Mouse (Mus musculus): ENCODE data around the gene Gm7030. TPM values are rescaled to one million over a fixed set of nuclear protein-coding genes. Genes with fewer than 3 reads are reported as not detected.
"Not testable (repeated sequence)": the region's sequence is repeated elsewhere in the genome, so short reads cannot be mapped to it uniquely, and the experiment has no call there.

The Gm7030 gene
- polyA plus RNA-seq (2014; fragmentation: Nextera tagmentation; extraction: Ambion mirVana): not detected in 2 replicates

DNA sequence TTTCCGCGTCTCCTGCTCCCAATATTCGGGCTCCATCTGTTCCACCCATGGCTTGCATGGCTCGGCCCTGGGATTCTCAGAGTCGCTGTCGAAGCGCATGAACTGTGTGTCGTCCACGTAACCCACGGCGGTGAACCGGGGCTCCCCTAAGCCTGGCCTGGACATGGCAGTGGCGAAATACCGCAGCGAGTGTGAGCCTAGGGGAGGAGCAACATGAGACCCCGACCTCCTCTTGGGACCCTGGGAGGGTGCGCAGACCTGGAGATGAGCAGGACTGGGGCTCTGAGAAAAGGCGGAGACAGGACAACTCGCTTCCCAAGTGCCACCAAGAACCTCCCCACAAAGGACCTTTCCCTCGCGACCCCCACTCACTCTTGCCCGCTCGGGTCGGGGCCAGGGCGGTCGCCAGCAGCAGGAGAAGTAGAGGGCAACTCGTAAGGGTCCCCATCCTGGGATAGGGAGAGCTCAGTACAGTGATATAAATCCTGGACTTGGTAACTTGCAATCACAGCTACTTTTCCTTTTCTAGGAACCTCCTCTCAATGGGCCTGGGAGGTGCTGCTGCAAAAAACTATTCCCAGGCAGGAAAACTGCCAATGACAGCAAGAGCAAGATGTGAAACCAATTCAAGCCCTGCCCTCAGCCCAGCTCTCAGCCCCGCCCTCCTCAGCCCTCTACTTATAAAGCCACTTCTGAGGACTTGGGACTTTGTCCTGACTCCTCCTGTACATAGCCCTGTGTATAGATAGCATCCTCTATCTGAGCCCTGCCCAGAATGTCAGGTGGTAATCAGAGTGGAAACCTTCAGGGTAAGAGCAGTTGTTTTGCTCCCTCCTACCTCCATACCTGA lies at the start of gene Gm7030:
Gene Gm7030, minus strand, starts transcription at position 458 of the 850 bp plus-strand sequence.
- H3K27ac ChIP-seq (replicated peaks in 1 of 2; ENCODE audit: control insufficient read depth in 1 of 2, insufficient read depth in 1 of 2, low read depth in 2 of 2, low read length in 2 of 2); H3K9me3 ChIP-seq (ENCODE audit: control insufficient read depth, low read length); H3K36me3 ChIP-seq (ENCODE audit: control insufficient read depth, insufficient read depth, low read length); ATAC-seq (ENCODE audit: insufficient number of reproducible peaks, insufficient read depth, low FRiP score, low read depth); H3K4me3 ChIP-seq (ENCODE audit: control insufficient read depth in 1 of 2, insufficient read depth in 1 of 2, low read depth in 1 of 2, low read length in 2 of 2); H3K27me3 ChIP-seq (ENCODE audit: control insufficient read depth, insufficient read depth, low read length); H3K9ac ChIP-seq (ENCODE audit: low read length); H3K4me1 ChIP-seq (ENCODE audit: control insufficient read depth in 2 of 2, insufficient read depth in 2 of 2, low read length in 2 of 2); H3K4me2 ChIP-seq (ENCODE audit: low read length): not testable (repeated sequence)
- WGBS: 13% methylated on average over 24 of the region's 28 CpGs

DNA sequence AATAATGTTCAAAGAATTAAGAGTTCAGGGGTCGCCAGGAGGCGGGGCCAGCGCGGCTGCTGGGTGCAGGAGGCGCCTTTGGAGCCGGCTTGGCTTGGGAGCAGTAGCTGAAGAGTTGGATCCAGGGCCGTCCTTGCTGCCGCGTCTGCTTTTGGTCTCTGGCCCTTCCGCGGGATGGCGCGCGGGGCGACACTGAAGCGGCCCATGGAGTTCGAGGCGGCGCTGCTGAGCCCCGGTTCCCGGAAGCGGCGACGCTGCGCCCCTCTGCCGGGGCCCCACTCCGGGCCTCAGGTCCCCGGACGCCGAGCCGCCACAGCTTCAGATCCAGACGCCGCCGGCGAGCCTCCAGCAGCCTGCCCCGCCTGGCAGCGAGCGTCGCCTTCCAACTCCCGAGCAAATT lies 49.7 kb upstream of the Gm7030 start:
- Histone ChIP-seq H3K4me2 (ENCODE audit: low read length) (peak overlapping the region; percentile 67), H3K9ac (ENCODE audit: low read length) (peak overlapping the region; percentile 21; the same call in 1 of the 2 replicates), H3K27me3 (ENCODE audit: control insufficient read depth, insufficient read depth, low read length) (peaks cover 14% of the 10 kb centered on the region), H3K4me3 (ENCODE audit: control insufficient read depth in 1 of 2, insufficient read depth in 1 of 2, low read depth in 1 of 2, low read length in 2 of 2) (peak overlapping the region; percentile 25 to 36)
- H3K27ac ChIP-seq (replicated peaks in 1 of 2; ENCODE audit: control insufficient read depth in 1 of 2, insufficient read depth in 1 of 2, low read depth in 2 of 2, low read length in 2 of 2); H3K4me1 ChIP-seq (ENCODE audit: control insufficient read depth in 2 of 2, insufficient read depth in 2 of 2, low read length in 2 of 2); H3K9me3 ChIP-seq (ENCODE audit: control insufficient read depth, low read length); H3K36me3 ChIP-seq (ENCODE audit: control insufficient read depth, insufficient read depth, low read length); ATAC-seq (ENCODE audit: insufficient number of reproducible peaks, insufficient read depth, low FRiP score, low read depth): not testable (repeated sequence)
- 0% methylated on average over 40 of the region's 40 CpGs for WGBS

GRCm38 (mm10) chr17:36176132-36176531 lies 46.9 kb upstream of the Gm7030 start:
- H3K4me2 ChIP-seq (ENCODE audit: low read length); H3K9ac ChIP-seq (ENCODE audit: low read length): not testable (repeated sequence)
- WGBS: no CpG with 5 or more reads among the region's 2 CpGs

DNA sequence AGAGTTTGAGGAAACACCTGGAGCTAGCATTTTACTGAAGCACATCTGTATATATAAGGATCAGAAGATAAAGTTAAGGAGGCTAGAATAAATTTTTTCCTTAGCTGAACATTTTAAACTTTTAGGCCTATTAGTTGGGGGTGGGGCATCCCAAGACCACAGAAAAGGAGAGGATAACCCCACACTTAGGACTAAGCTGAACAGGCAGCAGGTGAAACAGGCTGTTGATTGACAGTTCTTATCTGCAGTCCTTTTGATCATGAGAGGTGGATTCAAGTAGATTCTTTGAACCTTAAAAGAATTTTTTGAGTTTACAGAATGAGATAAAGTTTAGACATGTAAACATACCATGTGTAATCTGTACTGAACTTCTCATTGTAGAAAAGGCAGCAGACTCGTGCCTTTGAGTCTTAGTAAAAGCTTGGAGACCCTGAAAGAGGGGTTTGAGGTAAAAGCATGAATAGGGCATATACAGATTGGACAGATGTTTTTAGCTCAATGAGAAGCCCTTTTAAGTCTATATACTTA lies 41.1 kb upstream of the Gm7030 start:
- ATAC-seq (ENCODE audit: insufficient number of reproducible peaks, insufficient read depth, low FRiP score, low read depth): no peak
- H3K4me2 ChIP-seq (ENCODE audit: low read length): no peak overlapping the region
- no peaks in the 10 kb centered on the region; a peak in 1 of 4 replicates for H3K4me1 ChIP-seq (ENCODE audit: control insufficient read depth in 2 of 2, insufficient read depth in 2 of 2, low read length in 2 of 2)
- H3K9ac ChIP-seq (ENCODE audit: low read length): no peak overlapping the region
- no peaks in the 10 kb centered on the region for H3K36me3 ChIP-seq (ENCODE audit: control insufficient read depth, insufficient read depth, low read length)
- H3K27ac ChIP-seq (replicated peaks in 1 of 2; ENCODE audit: control insufficient read depth in 1 of 2, insufficient read depth in 1 of 2, low read depth in 2 of 2, low read length in 2 of 2): no peak overlapping the region
- H3K4me3 ChIP-seq (ENCODE audit: control insufficient read depth in 1 of 2, insufficient read depth in 1 of 2, low read depth in 1 of 2, low read length in 2 of 2): no peak overlapping the region
- 34% methylated on average over 1 of the region's 1 CpGs for WGBS
- no peaks in the 10 kb centered on the region for H3K9me3 ChIP-seq (ENCODE audit: control insufficient read depth, low read length)
- H3K27me3 ChIP-seq (ENCODE audit: control insufficient read depth, insufficient read depth, low read length): peaks cover 40% of the 10 kb centered on the region

More at GRCm38 (mm10) chr17:36176132-36176531, 46.9 kb upstream of the Gm7030 start:
- H3K27ac ChIP-seq (replicated peaks in 1 of 2; ENCODE audit: control insufficient read depth in 1 of 2, insufficient read depth in 1 of 2, low read depth in 2 of 2, low read length in 2 of 2); H3K4me1 ChIP-seq (ENCODE audit: control insufficient read depth in 2 of 2, insufficient read depth in 2 of 2, low read length in 2 of 2); ATAC-seq (ENCODE audit: insufficient number of reproducible peaks, insufficient read depth, low FRiP score, low read depth); H3K9me3 ChIP-seq (ENCODE audit: control insufficient read depth, low read length); H3K4me3 ChIP-seq (ENCODE audit: control insufficient read depth in 1 of 2, insufficient read depth in 1 of 2, low read depth in 1 of 2, low read length in 2 of 2); H3K27me3 ChIP-seq (ENCODE audit: control insufficient read depth, insufficient read depth, low read length); H3K36me3 ChIP-seq (ENCODE audit: control insufficient read depth, insufficient read depth, low read length): not testable (repeated sequence)

DNA sequence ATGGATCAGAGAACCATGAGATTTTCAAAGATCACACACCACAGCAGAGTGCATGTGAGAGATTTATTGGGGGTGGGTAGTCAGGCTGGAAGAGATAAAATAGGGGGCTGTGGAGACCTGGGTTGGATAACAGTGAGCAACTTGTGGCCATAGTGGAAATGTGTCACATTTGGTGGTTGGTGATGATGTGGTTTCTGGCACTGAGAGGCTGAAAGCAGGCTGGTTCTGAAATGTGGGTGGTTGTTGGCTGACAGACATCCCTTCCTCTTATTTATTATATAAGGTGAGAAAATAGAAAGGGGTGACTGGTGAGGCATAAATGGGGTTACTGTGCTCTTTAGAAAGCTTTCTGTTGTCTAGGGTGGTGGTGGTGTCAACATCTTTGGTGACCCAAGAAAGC lies 40.5 kb upstream of the Gm7030 start:
- Histone ChIP-seq H3K27ac (replicated peaks in 1 of 2; ENCODE audit: control insufficient read depth in 1 of 2, insufficient read depth in 1 of 2, low read depth in 2 of 2, low read length in 2 of 2) (no peak overlapping the region), H3K27me3 (ENCODE audit: control insufficient read depth, insufficient read depth, low read length) (peaks cover 46% of the 10 kb centered on the region), H3K36me3 (ENCODE audit: control insufficient read depth, insufficient read depth, low read length) (no peaks in the 10 kb centered on the region), H3K9ac (ENCODE audit: low read length) (no peak overlapping the region), H3K4me3 (ENCODE audit: control insufficient read depth in 1 of 2, insufficient read depth in 1 of 2, low read depth in 1 of 2, low read length in 2 of 2) (no peak overlapping the region), H3K9me3 (ENCODE audit: control insufficient read depth, low read length) (no peaks in the 10 kb centered on the region), H3K4me1 (ENCODE audit: control insufficient read depth in 2 of 2, insufficient read depth in 2 of 2, low read length in 2 of 2) (no peaks in the 10 kb centered on the region; a peak in 1 of 4 replicates), H3K4me2 (ENCODE audit: low read length) (no peak overlapping the region)
- no peak for ATAC-seq (ENCODE audit: insufficient number of reproducible peaks, insufficient read depth, low FRiP score, low read depth)

DNA sequence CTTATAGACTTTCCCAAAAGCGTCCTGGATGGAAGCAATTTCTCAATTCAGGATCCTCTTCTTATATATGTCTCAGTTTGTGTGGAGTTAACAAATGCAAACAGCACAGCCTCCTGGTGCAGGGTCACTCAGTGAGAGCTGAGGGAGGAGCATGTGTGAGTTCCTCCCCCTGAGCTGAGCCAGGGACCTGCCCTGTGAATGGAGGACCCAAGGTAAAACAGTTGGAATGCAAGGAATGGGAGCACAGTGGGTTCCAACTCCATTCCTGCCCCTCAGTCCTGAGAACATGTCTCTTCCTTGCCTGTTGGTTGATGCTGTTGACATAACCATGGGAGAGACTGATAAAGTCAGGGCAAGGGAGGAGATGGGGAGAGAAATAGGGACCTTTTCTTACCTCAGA lies 39.9 kb upstream of the Gm7030 start:
- not testable (repeated sequence) for H3K9me3 ChIP-seq (ENCODE audit: control insufficient read depth, low read length); H3K9ac ChIP-seq (ENCODE audit: low read length); H3K27ac ChIP-seq (replicated peaks in 1 of 2; ENCODE audit: control insufficient read depth in 1 of 2, insufficient read depth in 1 of 2, low read depth in 2 of 2, low read length in 2 of 2); H3K4me1 ChIP-seq (ENCODE audit: control insufficient read depth in 2 of 2, insufficient read depth in 2 of 2, low read length in 2 of 2); H3K4me2 ChIP-seq (ENCODE audit: low read length); ATAC-seq (ENCODE audit: insufficient number of reproducible peaks, insufficient read depth, low FRiP score, low read depth); H3K36me3 ChIP-seq (ENCODE audit: control insufficient read depth, insufficient read depth, low read length); H3K4me3 ChIP-seq (ENCODE audit: control insufficient read depth in 1 of 2, insufficient read depth in 1 of 2, low read depth in 1 of 2, low read length in 2 of 2)
- H3K27me3 ChIP-seq (ENCODE audit: control insufficient read depth, insufficient read depth, low read length): peaks cover 53% of the 10 kb centered on the region
- no CpG with 5 or more reads among the region's 1 CpGs for WGBS

DNA sequence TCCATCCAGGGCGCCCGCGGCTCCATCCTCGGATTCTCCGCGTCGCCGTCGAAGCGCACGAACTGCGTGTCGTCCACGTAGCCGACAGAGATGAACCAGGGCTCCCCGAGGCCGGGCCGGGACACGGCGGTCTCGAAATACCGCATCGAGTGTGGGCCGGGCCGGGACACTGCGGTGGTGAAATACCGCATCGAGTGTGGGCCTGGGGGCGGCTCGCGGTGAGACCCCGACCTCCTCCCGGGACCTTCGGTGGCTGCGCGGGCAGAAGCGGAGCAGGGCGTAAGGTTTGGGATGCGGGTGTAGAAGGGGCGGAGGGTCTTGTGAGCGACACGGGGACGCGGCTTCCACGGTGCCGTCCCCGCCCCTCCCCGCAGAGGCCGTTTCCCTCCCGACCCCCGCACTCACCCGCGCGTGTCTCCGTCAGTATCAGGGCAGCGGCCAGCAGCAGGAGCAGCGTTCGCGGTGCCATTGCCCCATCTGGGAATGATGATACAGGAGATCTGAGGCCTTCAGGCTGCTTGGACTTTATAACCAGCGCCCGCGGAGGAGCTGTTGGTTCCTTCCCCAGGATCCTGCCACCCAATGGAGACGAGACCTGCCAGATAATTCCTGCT lies 38.9 kb upstream of the Gm7030 start, which contains the start of gene Gm8909:
Gene Gm8909, minus strand, starts transcription at position 499 of the 614 bp plus-strand sequence.
- Histone ChIP-seq H3K36me3 (ENCODE audit: control insufficient read depth, insufficient read depth, low read length) (no peaks in the 10 kb centered on the region), H3K4me1 (ENCODE audit: control insufficient read depth in 2 of 2, insufficient read depth in 2 of 2, low read length in 2 of 2) (no peaks in the 10 kb centered on the region; a peak in 1 of 4 replicates), H3K27ac (replicated peaks in 1 of 2; ENCODE audit: control insufficient read depth in 1 of 2, insufficient read depth in 1 of 2, low read depth in 2 of 2, low read length in 2 of 2) (no peak within 1 kb of the TSS), H3K4me3 (ENCODE audit: control insufficient read depth in 1 of 2, insufficient read depth in 1 of 2, low read depth in 1 of 2, low read length in 2 of 2) (peak within 1 kb of the TSS; percentile 25 to 44), H3K9ac (ENCODE audit: low read length) (no peak within 1 kb of the TSS), H3K9me3 (ENCODE audit: control insufficient read depth, low read length) (no peaks in the 10 kb centered on the region), H3K4me2 (ENCODE audit: low read length) (peak within 1 kb of the TSS; percentile 67), H3K27me3 (ENCODE audit: control insufficient read depth, insufficient read depth, low read length) (peaks cover 62% of the 10 kb centered on the region)
- ATAC-seq (ENCODE audit: insufficient number of reproducible peaks, insufficient read depth, low FRiP score, low read depth): no peak
- 2% methylated on average over 63 of the region's 63 CpGs for WGBS
